Mouse (Mus musculus) CD4-positive, CD25-positive, alpha-beta regulatory T cell, adult 2 months (primary cell): ENCODE measurements around the gene Vmn1r44.
"Not testable (repeated sequence)": the region's sequence is repeated elsewhere in the genome, so short reads cannot be mapped to it uniquely, and the experiment has no call there.

Experiments
- DNase-seq: peaks from one replicate; pipeline ENCODE4 v3.0.0-alpha.2; 2012; ENCODE audit warnings: low read depth, low spot score

The Vmn1r44 gene

GRCm38 (mm10) chr6:89883360-89883759 lies at the start of gene Vmn1r44:
TSS of gene Vmn1r44 (plus strand) at chr6:89883660.
- no peak for DNase-seq

- no peak for DNase-seq
These were observed 25.9 kb upstream of the Vmn1r44 start for GRCm38 (mm10) chr6:89857552-89857951.

- DNase-seq = no peak
These were observed 23.6 kb upstream of the Vmn1r44 start for GRCm38 (mm10) chr6:89859839-89860238.

DNA sequence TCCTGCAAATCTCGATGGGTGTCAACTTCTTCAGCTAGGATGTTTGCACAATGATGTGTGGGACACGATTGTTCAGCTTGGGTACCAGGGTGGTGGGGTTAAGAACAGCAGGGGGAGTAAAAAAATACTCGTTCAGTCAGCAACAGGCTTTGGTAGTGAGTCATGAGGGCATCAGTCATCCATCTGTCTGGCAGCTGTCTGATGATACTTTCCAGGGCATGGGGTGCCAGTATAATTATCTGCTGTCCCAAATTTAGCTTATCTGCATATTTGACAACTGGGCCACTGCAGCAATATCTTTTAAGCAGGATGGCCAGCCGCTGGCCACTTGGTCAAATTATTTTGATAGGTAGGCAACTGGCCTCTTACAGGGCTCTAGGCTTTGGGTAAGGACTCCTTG lies 19.7 kb upstream of the Vmn1r44 start:
- no peak for DNase-seq

- DNase-seq = no peak
These were observed 16.2 kb upstream of the Vmn1r44 start for GRCm38 (mm10) chr6:89867276-89867675.

GRCm38 (mm10) chr6:89867976-89868375 lies 15.5 kb upstream of the Vmn1r44 start:
- DNase-seq = no peak

DNA sequence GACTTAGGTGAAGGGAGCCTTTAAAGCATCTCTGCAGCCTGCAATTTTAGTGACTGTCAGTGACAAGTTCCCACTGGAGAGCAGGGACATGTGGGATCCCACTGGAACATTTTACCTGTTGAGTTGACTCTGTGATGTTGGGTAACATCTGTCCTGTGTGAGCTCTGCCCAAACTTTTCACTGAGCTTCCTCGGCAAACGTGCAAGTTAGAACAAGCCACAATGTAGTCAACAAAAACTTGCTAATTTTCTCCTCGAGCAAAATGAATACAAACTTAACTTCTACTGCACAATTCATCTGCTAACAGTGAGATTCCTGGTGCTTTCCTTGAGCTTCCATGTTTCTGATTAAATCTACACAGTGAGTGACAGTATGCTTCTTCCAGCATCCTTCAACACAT lies 7.1 kb upstream of the Vmn1r44 start, which contains the start of the genes Vmn1r42 and Vmn1r43:
Vmn1r42 (minus strand) TSS at position 101 of the 400 bp plus-strand sequence.
Vmn1r43 (minus strand) TSS at position 101 of the 400 bp plus-strand sequence.
- DNase-seq = not testable (repeated sequence)

GRCm38 (mm10) chr6:89876963-89877362 lies 6.5 kb upstream of the Vmn1r44 start:
- no peak for DNase-seq

- no peak for DNase-seq
These were observed 2.6 kb upstream of the Vmn1r44 start for GRCm38 (mm10) chr6:89880867-89881266.

- no peak for DNase-seq
These were observed 352 bp downstream of the Vmn1r44 start for GRCm38 (mm10) chr6:89883812-89884211.

DNA sequence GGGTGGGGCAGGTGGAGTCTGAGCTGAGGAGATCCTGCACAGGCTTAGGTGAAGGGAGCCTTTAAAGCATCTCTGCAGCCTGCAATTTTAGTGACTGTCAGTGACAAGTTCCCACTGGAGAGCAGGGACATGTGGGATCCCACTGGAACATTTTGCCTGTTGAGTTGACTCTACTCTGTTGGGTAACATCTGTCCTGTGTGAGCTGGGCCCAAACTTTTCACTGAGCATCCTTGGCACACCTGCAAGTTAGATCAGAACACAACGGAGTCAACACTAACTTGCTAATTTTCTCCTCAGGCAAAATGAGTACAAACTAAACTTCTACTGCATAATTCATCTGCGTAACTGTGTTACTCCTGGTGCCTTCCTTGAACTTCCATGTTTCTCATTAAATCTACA lies 57.0 kb downstream of the Vmn1r44 start, which contains the start of gene Vmn1r45:
Vmn1r45 (minus strand) TSS at position 101 of the 400 bp plus-strand sequence.
- DNase-seq = not testable (repeated sequence)

DNA sequence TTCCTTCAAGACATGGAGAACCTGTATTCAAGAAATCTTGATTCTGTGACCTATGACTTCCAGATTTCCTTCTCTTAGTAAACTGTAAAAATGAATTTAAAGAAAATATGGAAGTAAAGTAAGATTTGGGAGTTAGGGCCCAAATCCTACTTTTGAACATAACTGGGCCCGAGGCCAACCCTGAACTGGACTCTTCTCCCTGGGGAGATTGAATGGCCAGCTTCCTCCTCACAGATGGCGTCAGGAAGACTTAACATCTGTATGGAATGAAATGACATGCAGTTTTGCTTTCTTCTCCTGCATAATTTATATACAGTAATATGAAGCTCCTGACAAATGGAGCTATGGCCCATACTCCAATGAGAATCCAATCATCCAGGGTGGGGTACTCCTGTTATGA lies 57.5 kb downstream of the Vmn1r44 start:
- no peak for DNase-seq
